20 mouse cellular contexts compared by ENCODE assay signal in the genomic region with DNA sequence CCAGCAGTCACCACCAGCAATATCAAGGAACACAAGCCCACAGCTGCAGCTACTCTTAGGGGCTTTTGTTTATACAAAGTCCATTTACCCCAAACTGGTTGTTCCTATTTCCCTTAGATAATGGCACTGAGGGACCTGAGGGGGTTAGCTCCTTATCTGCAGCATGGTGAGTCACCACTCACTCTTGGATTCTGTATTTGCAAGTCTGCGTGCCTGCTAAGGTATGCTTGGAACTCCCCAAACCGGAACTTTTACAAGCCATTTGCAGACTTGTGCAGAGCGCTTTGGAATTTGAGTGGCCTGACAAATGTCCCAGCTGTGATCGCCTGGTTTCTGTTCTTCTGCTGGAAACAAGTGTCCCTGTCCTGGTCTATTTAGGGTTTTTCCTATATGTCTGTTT. TPM values are rescaled to one million over a fixed set of nuclear protein-coding genes. Genes with fewer than 3 reads are reported as not detected.
DNase-seq lines count a peak whose midpoint lies in the region; ATAC-seq and TF ChIP-seq lines count a peak whose summit lies in the region.
"Had no signal": no experiment of that assay in that cellular context is flagged by ENCODE, and none has a peak within 500 bp of the region (broad histone marks: within the 10 kb centered on the region; RNA-seq: fewer than 3 reads in every experiment).

No protein-coding gene starts in this region.

- no peak for TF ChIP-seq EP300 in heart, postnatal 0 days (IDR thresholded peaks at IDR 0.05; ENCODE audit: low read depth)

- DNase-seq in embryo, embryonic 10 days (ENCODE audit: low spot score): peak; percentile 23
- no peak for DNase-seq in embryo, embryonic 9.5 days (ENCODE audit: extremely low spot score)
- DNase-seq in heart, postnatal 0 days (ENCODE audit: low spot score): peak; percentile 82
- no peak for DNase-seq in heart, adult 8-10 months (ENCODE audit: low spot score)
- DNase-seq in frontal cortex, postnatal 14 days (ENCODE audit: low spot score in 2 of 2): no peak
- DNase-seq in gastrocnemius, postnatal 10 days: no peak
- DNase-seq: adrenal gland, adult 2 months; cerebellum, adult 9-10 months; kidney, postnatal 10 days; layer of hippocampus, adult 9-11 months; left cerebral cortex, postnatal 4 days; right cerebral cortex, postnatal 14 days had no signal

- peak overlapping the region; percentile 85 for H3K27ac ChIP-seq in heart, postnatal 0 days (ENCODE audit: low read depth)
- H3K27ac ChIP-seq in lung, embryonic 16.5 days (ENCODE audit: low read length): peak overlapping the region; percentile 31
- H3K27ac ChIP-seq in stomach, embryonic 16.5 days (ENCODE audit: low read length): peak overlapping the region; percentile 44
- H3K27ac ChIP-seq: embryonic facial prominence, embryonic 15.5 days; forebrain, embryonic 12.5 days; midbrain, embryonic 12.5 days had no signal

- ATAC-seq in heart, postnatal 0 days (ENCODE audit: insufficient read depth, low read depth): peak; percentile 76
- peak; percentile 80 for ATAC-seq in lung, embryonic 16.5 days (ENCODE audit: low read depth)
- peak; percentile 77; the same call in 1 of the 2 replicates for ATAC-seq in stomach, embryonic 16.5 days (ENCODE audit: insufficient read depth, low FRiP score)
- ATAC-seq: Patski had no signal

- H3K4me3 ChIP-seq in heart, postnatal 0 days (ENCODE audit: low read depth, low read length): no peak overlapping the region
- no peak overlapping the region for H3K4me3 ChIP-seq in lung, embryonic 16.5 days (ENCODE audit: low read length)
- H3K4me3 ChIP-seq in stomach, embryonic 16.5 days (replicated peaks; ENCODE audit: low read length): no peak overlapping the region
- H3K4me3 ChIP-seq: embryonic facial prominence, embryonic 15.5 days; forebrain, embryonic 12.5 days; midbrain, embryonic 12.5 days; myocyte had no signal

- H3K9ac ChIP-seq in heart, postnatal 0 days (replicated peaks; ENCODE audit: low read depth, low read length): no peak overlapping the region; the same call in 1 of the 2 replicates
- H3K9ac ChIP-seq in lung, embryonic 16.5 days (ENCODE audit: low read length): no peak overlapping the region
- H3K9ac ChIP-seq in stomach, embryonic 16.5 days (ENCODE audit: low read length): no peak overlapping the region
- H3K9ac ChIP-seq: embryonic facial prominence, embryonic 15.5 days; forebrain, embryonic 12.5 days; midbrain, embryonic 12.5 days had no signal

- WGBS in heart, postnatal 0 days: 9% methylated on average over 4 of the region's 4 CpGs
- WGBS in lung, embryonic 16.5 days: 6% methylated on average over 4 of the region's 4 CpGs
- 22% methylated on average over 4 of the region's 4 CpGs for WGBS in stomach, embryonic 16.5 days

- peak overlapping the region; percentile 37; the same call in 1 of the 2 replicates for H3K4me2 ChIP-seq in heart, postnatal 0 days (ENCODE audit: low read depth, low read length)
- H3K4me2 ChIP-seq in lung, embryonic 16.5 days (ENCODE audit: low read depth, low read length): 0 out of 2 replicates have a peak overlapping the region, but pooled peaks have one; percentile 5
- H3K4me2 ChIP-seq in stomach, embryonic 16.5 days (ENCODE audit: low read depth, low read length): no peak overlapping the region
- H3K4me2 ChIP-seq: embryonic facial prominence, embryonic 15.5 days; forebrain, embryonic 12.5 days; midbrain, embryonic 12.5 days had no signal

- no peaks in the 10 kb centered on the region for H3K9me3 ChIP-seq in heart, postnatal 0 days (replicated peaks; ENCODE audit: control insufficient read depth, low read length)
- H3K9me3 ChIP-seq in lung, embryonic 16.5 days (ENCODE audit: control insufficient read depth, low read length): no peaks in the 10 kb centered on the region
- no peaks in the 10 kb centered on the region for H3K9me3 ChIP-seq in stomach, embryonic 16.5 days (replicated peaks; ENCODE audit: control insufficient read depth, low read length)
- H3K9me3 ChIP-seq: embryonic facial prominence, embryonic 15.5 days; forebrain, embryonic 12.5 days; midbrain, embryonic 12.5 days had no signal

- peaks cover 13% of the 10 kb centered on the region; the same call in 1 of the 2 replicates for H3K36me3 ChIP-seq in heart, postnatal 0 days (replicated peaks; ENCODE audit: control insufficient read depth, insufficient read depth, low read length)
- no peaks in the 10 kb centered on the region for H3K36me3 ChIP-seq in lung, embryonic 16.5 days (ENCODE audit: control insufficient read depth, insufficient read depth, low read length)
- H3K36me3 ChIP-seq in stomach, embryonic 16.5 days (ENCODE audit: control insufficient read depth, insufficient read depth, low read length): no peaks in the 10 kb centered on the region
- H3K36me3 ChIP-seq: embryonic facial prominence, embryonic 15.5 days had no signal

- TF ChIP-seq CTCF in heart, postnatal 0 days (IDR thresholded peaks at IDR 0.05; ENCODE audit: low read depth): no peak

- peaks cover 29% of the 10 kb centered on the region for H3K4me1 ChIP-seq in heart, postnatal 0 days (ENCODE audit: control insufficient read depth, insufficient read depth)
- H3K4me1 ChIP-seq in lung, embryonic 16.5 days (replicated peaks; ENCODE audit: control insufficient read depth, insufficient read depth, low read length): peaks cover 10% of the 10 kb centered on the region
- peaks cover 8% of the 10 kb centered on the region for H3K4me1 ChIP-seq in stomach, embryonic 16.5 days (ENCODE audit: control insufficient read depth, insufficient read depth, low read length)
- H3K4me1 ChIP-seq: embryonic facial prominence, embryonic 15.5 days; forebrain, embryonic 12.5 days; midbrain, embryonic 12.5 days had no signal

- no peaks in the 10 kb centered on the region for H3K27me3 ChIP-seq in heart, postnatal 0 days (ENCODE audit: control insufficient read depth, insufficient read depth, low read length)
- no peaks in the 10 kb centered on the region for H3K27me3 ChIP-seq in lung, embryonic 16.5 days (ENCODE audit: control insufficient read depth, insufficient read depth, low read depth, low read length)
- no peaks in the 10 kb centered on the region for H3K27me3 ChIP-seq in stomach, embryonic 16.5 days (ENCODE audit: control insufficient read depth, insufficient read depth, low read length)
- H3K27me3 ChIP-seq: CH12.LX; embryonic facial prominence, embryonic 15.5 days; forebrain, embryonic 12.5 days; midbrain, embryonic 12.5 days had no signal

RNA-seq across cellular contexts. Expression of gene Bend4, which starts 17.7 kb away (rescaled TPM):
- total RNA-seq in heart, postnatal 0 days (2014; rRNA removed; ENCODE audit: low replicate concordance): 11.2 and 13.3 TPM in 2 replicates
- polyA plus RNA-seq in heart, postnatal 0 days (2015; fragmentation: Nextera tagmentation; extraction: Ambion mirVana): 5.8 and 6.8 TPM in 2 replicates
- 1 to 10 TPM; 2.6 to 3.4 (median 2.8) TPM for total RNA-seq in heart, adult 8-10 months (2022)
- polyA plus RNA-seq in lung, embryonic 16.5 days (2015; fragmentation: Nextera tagmentation; extraction: Ambion mirVana): 7.4 and 7.5 TPM in 2 replicates
- 2.7 and 3.0 TPM in 2 replicates for polyA plus RNA-seq in stomach, embryonic 16.5 days (2015; fragmentation: Nextera tagmentation; extraction: Ambion mirVana)
- total RNA-seq in gastrocnemius, postnatal 10 days (2021): 1 to 10 TPM; 1.8 to 2.1 TPM
- total RNA-seq: CH12.LX had no signal
- polyA plus RNA-seq: myocyte had no signal

Comparison
In these comparisons a context has a peak if more than half of its experiments do, and no peak if none do; other contexts are left out.
1. DNase-seq: peak in embryo, embryonic 10 days (single experiment) and heart, postnatal 0 days (single experiment); none in embryo, embryonic 9.5 days (single experiment), heart, adult 8-10 months (single experiment), frontal cortex, postnatal 14 days (0 of 2) and gastrocnemius, postnatal 10 days (single experiment).
2. H3K27ac ChIP-seq: peak in every context shown above with its lines; median percentile 85 in heart, postnatal 0 days; 44 in stomach, embryonic 16.5 days; 31 in lung, embryonic 16.5 days.
3. Peak in every context shown above with its lines, with median percentiles within 50 percentile points of each other: ATAC-seq.